Mouse (Mus musculus) limb, embryonic 14.5 days (tissue): ENCODE results near the gene Tent4a. TPM values are rescaled to one million over a fixed set of nuclear protein-coding genes. Genes with fewer than 3 reads are reported as not detected.

Source experiments
- ATAC-seq: fragments of 200-750 bp; cut with Nextera tagmentation; 2 replicates; pipeline ENCODE4 v1.8.0; 2017; ENCODE audit warnings: low read depth, moderate number of reproducible peaks, moderate TSS enrichment; ENCODE audit not compliant: low FRiP score
- DNase-seq: peaks from one replicate; pipeline ENCODE4 v3.0.0-alpha.2; 2015; ENCODE audit warnings: low spot score
- H3K27ac ChIP-seq: fragments of 300-500 bp; sonication (generic); replicated peaks from 2 replicates; pipeline ENCODE4 v1.5.1; 2014; ENCODE audit warnings: low read depth, mild to moderate bottlenecking, low read length, moderate library complexity, mixed read lengths
- H3K27me3 ChIP-seq: fragments of 300-500 bp; sonication (generic); 2 replicates; pipeline ENCODE4 v1.6.1; 2014; ENCODE audit warnings: low read length, mixed read lengths; ENCODE audit not compliant: control insufficient read depth, insufficient read depth
- H3K36me3 ChIP-seq: fragments of 300-500 bp; sonication (generic); 2 replicates; pipeline ENCODE4 v1.6.1; 2014; ENCODE audit warnings: mild to moderate bottlenecking, low read length, moderate library complexity, mixed read lengths; ENCODE audit not compliant: control insufficient read depth, insufficient read depth
- H3K4me1 ChIP-seq: fragments of 300-500 bp; sonication (generic); 2 replicates; pipeline ENCODE4 v1.6.1; 2014; ENCODE audit warnings: antibody characterized with exemption, low read length, mixed read lengths; ENCODE audit not compliant: control insufficient read depth, insufficient read depth
- H3K4me2 ChIP-seq: fragments of 300-500 bp; sonication (generic); replicated peaks from 2 replicates; pipeline ENCODE4 v1.6.1; 2014; ENCODE audit warnings: low read depth, mild to moderate bottlenecking, low read length, moderate library complexity; ENCODE audit not compliant: severe bottlenecking
- H3K4me3 ChIP-seq: fragments of 300-500 bp; sonication (generic); replicated peaks from 2 replicates; pipeline ENCODE4 v1.5.1; 2014; ENCODE audit warnings: low read length
- H3K9ac ChIP-seq: fragments of 300-500 bp; sonication (generic); 2 replicates; pipeline ENCODE4 v1.6.1; 2014; ENCODE audit warnings: mild to moderate bottlenecking, low read depth, low read length, moderate library complexity; ENCODE audit not compliant: severe bottlenecking
- H3K9me3 ChIP-seq: fragments of 300-500 bp; sonication (generic); 2 replicates; pipeline ENCODE4 v1.6.1; 2016; ENCODE audit warnings: low read length; ENCODE audit not compliant: control insufficient read depth
- POLR2A ChIP-seq: fragments of 200-500 bp; IDR thresholded peaks from 2 replicates; pipeline ENCODE4 v1.8.0; 2012; ENCODE audit warnings: inconsistent platforms, mild to moderate bottlenecking, moderate library complexity, borderline replicate concordance; ENCODE audit not compliant: insufficient read depth, insufficient read length; ENCODE audit errors: extremely low read depth
- WGBS: fragments of 180-500 bp; shearing (Covaris S2); extraction: QIAGEN DNeasy Blood & Tissue Kit; methylation state at CpG from one replicate; pipeline ENCODE4 v1.1.7; 2014; 5-methylcytosine and 5-hydroxymethylcytosine counted together
- polyA plus RNA-seq, 2 experiments: library from polyadenylated mRNA; depleted of rRNA in 1 of 2; stranded (reverse) in 1 of 2; unstranded in 1 of 2; fragments of >200 nt; fragmentation: Nextera tagmentation in 1 of 2; extraction: Ambion mirVana in 1 of 2; gene quantifications; 2 replicates each; pipeline versions ENCODE4 v1.2.1 to v1.2.3; 2012 to 2014

Gene Tent4a
- polyA plus RNA-seq, 2 experiments: 8.7 to 25.7 TPM

- Histone ChIP-seq H3K27ac (no peak overlapping the region), H3K36me3 (no peaks in the 10 kb centered on the region), H3K4me1 (peaks cover 13% of the 10 kb centered on the region), H3K4me2 (no peak overlapping the region), H3K27me3 (no peaks in the 10 kb centered on the region), H3K4me3 (no peak overlapping the region), H3K9me3 (no peaks in the 10 kb centered on the region), H3K9ac (no peak overlapping the region)
- no peak for DNase-seq
- 70% methylated on average over 16 of the region's 16 CpGs for WGBS
- ATAC-seq: no peak
- TF ChIP-seq POLR2A: no peak
Measured at GRCm38 (mm10) chr13:69547488-69548180, 13.2 kb upstream of the Tent4a start.

- no peak overlapping the region for H3K9ac ChIP-seq
- H3K9me3 ChIP-seq: no peaks in the 10 kb centered on the region
- ATAC-seq (no peak), DNase-seq (peak; percentile 38)
- H3K4me2 ChIP-seq: no peak overlapping the region
- no peak for TF ChIP-seq POLR2A
- H3K27me3 ChIP-seq: no peaks in the 10 kb centered on the region
- 25% methylated on average over 3 of the region's 3 CpGs for whole genome bisulfite sequencing
- no peaks in the 10 kb centered on the region for H3K36me3 ChIP-seq
- no peak overlapping the region for H3K27ac ChIP-seq
- H3K4me3 ChIP-seq: no peak overlapping the region
- peaks cover 17% of the 10 kb centered on the region for H3K4me1 ChIP-seq
Measured at GRCm38 (mm10) chr13:69545019-69545418, 10.6 kb upstream of the Tent4a start.

- TF ChIP-seq POLR2A: no peak
- Histone ChIP-seq H3K27ac (0 out of 2 replicates have a peak overlapping the region, but pooled peaks have one; percentile 19), H3K27me3 (no peaks in the 10 kb centered on the region), H3K4me3 (no peak overlapping the region; the same call in 1 of the 2 replicates), H3K4me2 (peak overlapping the region; percentile 35; the same call in 1 of the 2 replicates), H3K36me3 (no peaks in the 10 kb centered on the region), H3K9me3 (no peaks in the 10 kb centered on the region), H3K9ac (0 out of 2 replicates have a peak overlapping the region, but pooled peaks have one; percentile 12), H3K4me1 (peaks cover 22% of the 10 kb centered on the region)
- DNase-seq (no peak), ATAC-seq (no peak)
- 44% methylated on average over 12 of the region's 12 CpGs for whole genome bisulfite sequencing
Measured at GRCm38 (mm10) chr13:69543595-69543994, 9.2 kb upstream of the Tent4a start.

- Histone ChIP-seq H3K36me3 (no peaks in the 10 kb centered on the region), H3K4me3 (no peak overlapping the region), H3K27me3 (no peaks in the 10 kb centered on the region), H3K4me1 (peaks cover 26% of the 10 kb centered on the region), H3K9me3 (no peaks in the 10 kb centered on the region), H3K27ac (peak overlapping the region; percentile 67), H3K4me2 (no peak overlapping the region; the same call in 1 of the 2 replicates), H3K9ac (no peak overlapping the region)
- TF ChIP-seq POLR2A: no peak
- ATAC-seq (peak; percentile 45; the same call in 1 of the 2 replicates), DNase-seq (peak; percentile 42)
- 32% methylated on average over 17 of the region's 17 CpGs for WGBS
Measured at GRCm38 (mm10) chr13:69542571-69543352, 8.3 kb upstream of the Tent4a start.

GRCm38 (mm10) chr13:69541776-69542175, 7.4 kb upstream of the Tent4a start:
- Histone ChIP-seq H3K4me1 (peaks cover 26% of the 10 kb centered on the region), H3K4me2 (no peak overlapping the region), H3K9ac (no peak overlapping the region), H3K4me3 (no peak overlapping the region), H3K9me3 (no peaks in the 10 kb centered on the region), H3K36me3 (no peaks in the 10 kb centered on the region), H3K27me3 (no peaks in the 10 kb centered on the region), H3K27ac (no peak overlapping the region)
- no peak for TF ChIP-seq POLR2A
- ATAC-seq: no peak
- peak; percentile 33 for DNase-seq
- WGBS: 74% methylated on average over 10 of the region's 10 CpGs
